Mouse (Mus musculus): Measurements from ENCODE around the gene Sspn.

DNA sequence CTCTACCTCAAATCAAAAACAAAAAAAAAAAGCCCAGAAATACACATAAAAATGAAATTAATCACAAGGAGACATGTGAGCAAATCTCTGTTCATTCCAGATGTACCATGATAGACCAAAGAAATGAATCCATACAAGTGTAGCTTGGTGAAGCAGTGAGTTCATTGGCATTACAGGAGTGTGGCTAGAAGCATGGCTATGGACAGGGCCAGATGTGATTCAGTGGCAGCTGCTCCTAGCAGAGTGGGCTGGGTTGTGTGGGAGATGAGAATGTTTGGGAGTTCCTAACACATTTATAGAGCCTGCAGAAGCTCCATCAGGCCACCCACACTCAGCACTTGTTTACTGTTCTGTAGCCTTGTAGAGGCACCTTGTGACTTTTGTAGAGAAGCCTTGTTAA lies 19.2 kb upstream of the Sspn start:
- TF ChIP-seq MAX (IDR thresholded peaks at IDR 0.05; ENCODE audit: low read length) (no peak), CTCF (conservative IDR thresholded peaks at IDR 0.05 in 1 of 2, IDR thresholded peaks at IDR 0.05 in 1 of 2; ENCODE audit: low read depth in 2 of 2, low read length in 2 of 2) (no peak), EP300 (IDR thresholded peaks at IDR 0.05; ENCODE audit: low read length) (no peak), MYC (IDR thresholded peaks at IDR 0.05; ENCODE audit: low read depth, low read length) (no peak), CHD2 (IDR thresholded peaks at IDR 0.05; ENCODE audit: low read length) (no peak), JUN (IDR thresholded peaks at IDR 0.05; ENCODE audit: insufficient read depth, low read depth, low read length) (no peak)

Measured in CH12.LX (cell line).